ENCODE assay signal across 35 mouse cellular contexts in genomic region chr19:12838507-12838906, GRCm38 (mm10). TPM values are rescaled to one million over a fixed set of nuclear protein-coding genes. Genes with fewer than 3 reads are reported as not detected.
"Had no signal": no experiment of that assay in that cellular context is flagged by ENCODE, and none has a peak within 500 bp of the region (broad histone marks: within the 10 kb centered on the region; RNA-seq: fewer than 3 reads in every experiment).

No protein-coding gene starts in this region.

- H3K4me1 ChIP-seq: embryonic facial prominence, embryonic 10.5 days; embryonic facial prominence, embryonic 12.5 days; embryonic facial prominence, embryonic 13.5 days; embryonic facial prominence, embryonic 15.5 days; forebrain, embryonic 10.5 days; forebrain, embryonic 12.5 days; forebrain, embryonic 13.5 days; forebrain, embryonic 15.5 days; heart, embryonic 10.5 days had no signal

- DNase-seq: cerebellum, adult 2 months; cerebellum, adult 8-10 months; cerebellum, adult 9-10 months; cerebellum, adult 9-11 months; cerebellum, postnatal 10 days; cerebellum, postnatal 14 days; cerebellum, postnatal 25 days; cerebellum, postnatal 36 days; embryo, embryonic 11 days; forebrain, postnatal 0 days; gastrocnemius, adult 2 months; gastrocnemius, postnatal 10 days; gastrocnemius, postnatal 14 days; gastrocnemius, postnatal 25 days; gastrocnemius, postnatal 36 days; heart, adult 11 months; heart, adult 18-20 months; heart, adult 2 months had no signal

- H3K27ac ChIP-seq: embryonic facial prominence, embryonic 10.5 days; embryonic facial prominence, embryonic 12.5 days; embryonic facial prominence, embryonic 13.5 days; embryonic facial prominence, embryonic 15.5 days; forebrain, embryonic 10.5 days; forebrain, embryonic 12.5 days; forebrain, embryonic 13.5 days; forebrain, embryonic 15.5 days; gastrocnemius, adult 2 months; heart, adult 2 months; heart, embryonic 10.5 days had no signal

- ATAC-seq: forebrain, embryonic 13.5 days; forebrain, embryonic 14.5 days; forebrain, embryonic 15.5 days; forebrain, embryonic 16.5 days; forebrain, postnatal 0 days had no signal

- H3K9me3 ChIP-seq: embryonic facial prominence, embryonic 10.5 days; embryonic facial prominence, embryonic 12.5 days; embryonic facial prominence, embryonic 13.5 days; embryonic facial prominence, embryonic 15.5 days; forebrain, embryonic 10.5 days; forebrain, embryonic 12.5 days; forebrain, embryonic 13.5 days; forebrain, embryonic 15.5 days; heart, embryonic 10.5 days had no signal

- H3K4me3 ChIP-seq: embryonic facial prominence, embryonic 10.5 days; embryonic facial prominence, embryonic 12.5 days; embryonic facial prominence, embryonic 13.5 days; embryonic facial prominence, embryonic 15.5 days; erythroblast, embryonic 14.5 days; forebrain, embryonic 10.5 days; forebrain, embryonic 12.5 days; forebrain, embryonic 13.5 days; forebrain, embryonic 15.5 days; gastrocnemius, adult 2 months; heart, adult 2 months; heart, embryonic 10.5 days had no signal

- H3K27me3 ChIP-seq: embryonic facial prominence, embryonic 12.5 days; embryonic facial prominence, embryonic 13.5 days; embryonic facial prominence, embryonic 15.5 days; forebrain, embryonic 12.5 days; forebrain, embryonic 13.5 days; forebrain, embryonic 15.5 days had no signal

- H3K36me3 ChIP-seq: embryonic facial prominence, embryonic 10.5 days; embryonic facial prominence, embryonic 12.5 days; embryonic facial prominence, embryonic 13.5 days; embryonic facial prominence, embryonic 15.5 days; forebrain, embryonic 10.5 days; forebrain, embryonic 12.5 days; forebrain, embryonic 15.5 days; heart, embryonic 10.5 days had no signal

RNA-seq across cellular contexts. Expression of gene Gm5244, which starts 8.0 kb away (rescaled TPM):
- polyA plus RNA-seq: cerebellum, adult 2 months; cortical plate, adult 2 months; embryonic facial prominence, embryonic 10.5 days; embryonic facial prominence, embryonic 11.5 days; embryonic facial prominence, embryonic 12.5 days; embryonic facial prominence, embryonic 13.5 days; embryonic facial prominence, embryonic 14.5 days; embryonic facial prominence, embryonic 15.5 days; erythroblast, embryonic 14.5 days; forebrain, embryonic 10.5 days; forebrain, embryonic 11.5 days; forebrain, embryonic 12.5 days; forebrain, embryonic 13.5 days; forebrain, embryonic 14.5 days; forebrain, embryonic 15.5 days; forebrain, embryonic 16.5 days; forebrain, postnatal 0 days; gonadal fat pad, adult 2 months; heart, adult 2 months; heart, embryonic 10.5 days had no signal

RNA-seq across cellular contexts. Expression of gene Olfr1444, which starts 18.6 kb away (rescaled TPM):
- polyA plus RNA-seq: cerebellum, adult 2 months; cortical plate, adult 2 months; embryonic facial prominence, embryonic 10.5 days; embryonic facial prominence, embryonic 11.5 days; embryonic facial prominence, embryonic 12.5 days; embryonic facial prominence, embryonic 13.5 days; embryonic facial prominence, embryonic 14.5 days; embryonic facial prominence, embryonic 15.5 days; erythroblast, embryonic 14.5 days; forebrain, embryonic 10.5 days; forebrain, embryonic 11.5 days; forebrain, embryonic 12.5 days; forebrain, embryonic 13.5 days; forebrain, embryonic 14.5 days; forebrain, embryonic 15.5 days; forebrain, embryonic 16.5 days; forebrain, postnatal 0 days; gonadal fat pad, adult 2 months; heart, adult 2 months; heart, embryonic 10.5 days had no signal

RNA-seq across cellular contexts. Expression of gene Olfr1445, which starts 45.1 kb away (rescaled TPM):
- polyA plus RNA-seq: cerebellum, adult 2 months; cortical plate, adult 2 months; embryonic facial prominence, embryonic 10.5 days; embryonic facial prominence, embryonic 11.5 days; embryonic facial prominence, embryonic 12.5 days; embryonic facial prominence, embryonic 13.5 days; embryonic facial prominence, embryonic 14.5 days; embryonic facial prominence, embryonic 15.5 days; erythroblast, embryonic 14.5 days; forebrain, embryonic 10.5 days; forebrain, embryonic 11.5 days; forebrain, embryonic 12.5 days; forebrain, embryonic 13.5 days; forebrain, embryonic 14.5 days; forebrain, embryonic 15.5 days; forebrain, embryonic 16.5 days; forebrain, postnatal 0 days; gonadal fat pad, adult 2 months; heart, adult 2 months; heart, embryonic 10.5 days had no signal
